Mouse (Mus musculus) spleen, adult 2 months (tissue): ENCODE results near the gene Apeh. TPM values are rescaled to one million over a fixed set of nuclear protein-coding genes. Genes with fewer than 3 reads are reported as not detected.

Source experiments
- DNase-seq, 2 experiments: peaks; one replicate each; pipeline versions ENCODE4 v3.0.0 to v3.0.0-alpha.2; 2012 to 2021; ENCODE audit warnings: low spot score in 2 of 2, low read depth in 1 of 2
- H3K27ac ChIP-seq: fragments of 200-500 bp; 2 replicates; pipeline ENCODE4 v1.5.1; 2012; ENCODE audit warnings: low read length, inconsistent platforms; ENCODE audit not compliant: insufficient read depth
- H3K27me3 ChIP-seq: fragments of 200-500 bp; 2 replicates; pipeline ENCODE4 v1.6.1; 2012; ENCODE audit warnings: mild to moderate bottlenecking, moderate library complexity, low read length, inconsistent platforms; ENCODE audit not compliant: control insufficient read depth, insufficient read depth
- H3K36me3 ChIP-seq: fragments of 200-500 bp; 2 replicates; pipeline ENCODE4 v1.6.1; 2012; ENCODE audit warnings: mild to moderate bottlenecking, low read length, inconsistent platforms; ENCODE audit not compliant: control insufficient read depth, insufficient read depth
- H3K4me1 ChIP-seq: fragments of 200-500 bp; 2 replicates; pipeline ENCODE4 v1.6.1; 2011; ENCODE audit warnings: inconsistent platforms; ENCODE audit not compliant: control insufficient read depth, insufficient read depth, insufficient read length
- H3K4me3 ChIP-seq: fragments of 200-500 bp; 2 replicates; pipeline ENCODE4 v1.5.1; 2011; ENCODE audit warnings: mild to moderate bottlenecking, inconsistent platforms; ENCODE audit not compliant: insufficient read depth, insufficient read length; ENCODE audit errors: extremely low read depth
- CTCF ChIP-seq: fragments of 200-500 bp; IDR thresholded peaks from 2 replicates; pipeline ENCODE4 v1.5.1; 2011; ENCODE audit warnings: mild to moderate bottlenecking, inconsistent platforms; ENCODE audit not compliant: insufficient read depth, insufficient read length, insufficient replicate concordance; ENCODE audit errors: extremely low read depth
- POLR2A ChIP-seq: fragments of 200-500 bp; IDR thresholded peaks from 2 replicates; pipeline ENCODE4 v1.6.1; 2011; ENCODE audit warnings: low read depth, low read length, inconsistent platforms
- WGBS: fragments of 180-500 bp; shearing (Covaris S2); methylation state at CpG from one replicate; pipeline ENCODE4 v1.1.7; 2018; 5-methylcytosine and 5-hydroxymethylcytosine counted together
- polyA plus RNA-seq: library from polyadenylated mRNA; depleted of rRNA; stranded (reverse); fragments of >200 nt; gene quantifications from 2 replicates; pipeline ENCODE4 v1.2.3, GENCODE M21; 2012

The Apeh gene
- polyA plus RNA-seq, 1 experiment, result 136 TPM

DNA sequence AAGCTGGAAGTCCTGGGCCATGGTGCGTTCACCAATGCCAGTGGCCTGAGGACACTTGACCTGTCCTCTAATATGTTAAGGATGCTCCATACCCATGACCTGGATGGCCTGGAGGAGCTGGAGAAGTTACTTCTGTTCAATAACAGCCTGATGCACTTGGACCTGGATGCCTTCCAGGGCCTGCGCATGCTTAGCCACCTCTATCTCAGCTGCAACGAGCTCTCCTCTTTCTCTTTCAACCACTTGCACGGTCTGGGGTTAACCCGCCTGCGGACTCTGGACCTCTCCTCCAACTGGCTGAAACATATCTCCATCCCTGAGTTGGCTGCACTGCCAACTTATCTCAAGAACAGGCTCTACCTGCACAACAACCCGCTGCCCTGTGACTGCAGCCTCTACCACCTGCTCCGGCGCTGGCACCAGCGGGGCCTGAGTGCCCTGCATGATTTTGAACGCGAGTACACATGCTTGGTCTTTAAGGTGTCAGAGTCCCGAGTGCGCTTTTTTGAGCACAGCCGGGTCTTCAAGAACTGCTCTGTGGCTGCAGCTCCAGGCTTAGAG, 40.7 kb downstream of the Apeh start:
- H3K27ac ChIP-seq, result no peak overlapping the region
- no peaks in the 10 kb centered on the region for H3K27me3 ChIP-seq
- DNase-seq, result no peak
- no peak overlapping the region for H3K4me3 ChIP-seq
- H3K36me3 ChIP-seq, result peaks cover 47% of the 10 kb centered on the region
- no peak for TF ChIP-seq CTCF
- TF ChIP-seq POLR2A, result no peak
- 93% methylated on average over 15 of the region's 15 CpGs for WGBS
- H3K4me1 ChIP-seq, result peaks cover 7% of the 10 kb centered on the region; the same call in 1 of the 2 replicates

- TF ChIP-seq POLR2A (no peak), CTCF (peak; percentile 90)
- DNase-seq, result peak; percentile 87 to 94
- Histone ChIP-seq H3K27me3 (no peaks in the 10 kb centered on the region), H3K36me3 (peaks cover 40% of the 10 kb centered on the region), H3K4me3 (no peak within 1 kb of the TSS), H3K4me1 (peaks cover 7% of the 10 kb centered on the region; the same call in 1 of the 2 replicates), H3K27ac (no peak within 1 kb of the TSS)
- 56% methylated on average over 20 of the region's 20 CpGs for WGBS
Observed at GRCm38 (mm10) chr9:108052885-108053664, 41.3 kb downstream of the Apeh start, which contains the start of gene Amigo3. Amigo3 (plus strand) TSS chr9:108053159.

DNA sequence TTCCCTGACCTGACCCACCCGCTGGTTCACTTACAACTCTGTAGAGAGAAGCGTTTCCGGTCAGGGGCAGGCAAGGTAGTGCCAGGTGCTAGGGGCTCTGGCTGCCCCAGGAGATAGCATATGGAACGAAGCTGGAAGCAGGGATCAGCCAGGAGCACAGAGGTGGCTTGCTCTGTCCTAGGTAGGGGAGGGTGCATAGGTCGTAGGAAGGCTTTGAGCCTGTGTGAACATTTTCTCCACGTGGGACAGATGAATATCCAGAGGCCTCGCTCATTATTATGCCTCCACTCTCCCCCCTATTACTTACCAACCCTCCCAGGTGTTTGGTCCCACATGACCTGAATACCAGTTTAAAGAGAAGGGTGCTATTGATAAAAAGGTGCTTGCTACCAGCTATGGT, 42.0 kb downstream of the Apeh start:
- 78% methylated on average over 7 of the region's 7 CpGs for WGBS
- DNase-seq, result no peak
- Histone ChIP-seq H3K36me3 (peaks cover 34% of the 10 kb centered on the region), H3K27me3 (no peaks in the 10 kb centered on the region), H3K27ac (no peak overlapping the region), H3K4me3 (no peak overlapping the region), H3K4me1 (peaks cover 7% of the 10 kb centered on the region; the same call in 1 of the 2 replicates)
- TF ChIP-seq CTCF (no peak), POLR2A (no peak)

DNA sequence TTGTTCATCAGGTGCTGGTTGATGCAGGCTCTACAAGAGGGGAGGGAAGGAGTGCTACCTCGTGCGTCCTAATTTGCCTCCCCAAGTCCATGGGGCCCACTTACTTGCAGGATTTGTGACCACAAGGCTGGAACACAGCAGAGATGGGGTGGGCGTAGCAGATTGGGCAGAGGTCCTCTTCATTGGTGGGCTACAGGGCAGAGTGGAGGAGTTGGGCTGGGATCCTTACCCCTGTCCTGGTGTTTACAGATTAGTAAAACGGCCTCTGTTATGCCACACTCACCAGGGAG, 42.5 kb downstream of the Apeh start:
- H3K4me3 ChIP-seq, result no peak overlapping the region
- DNase-seq, result no peak
- no peak overlapping the region for H3K27ac ChIP-seq
- H3K4me1 ChIP-seq, result peaks cover 7% of the 10 kb centered on the region; the same call in 1 of the 2 replicates
- peaks cover 28% of the 10 kb centered on the region for H3K36me3 ChIP-seq
- H3K27me3 ChIP-seq, result no peaks in the 10 kb centered on the region
- no peak for TF ChIP-seq POLR2A
- WGBS, result 86% methylated on average over 4 of the region's 4 CpGs

DNA sequence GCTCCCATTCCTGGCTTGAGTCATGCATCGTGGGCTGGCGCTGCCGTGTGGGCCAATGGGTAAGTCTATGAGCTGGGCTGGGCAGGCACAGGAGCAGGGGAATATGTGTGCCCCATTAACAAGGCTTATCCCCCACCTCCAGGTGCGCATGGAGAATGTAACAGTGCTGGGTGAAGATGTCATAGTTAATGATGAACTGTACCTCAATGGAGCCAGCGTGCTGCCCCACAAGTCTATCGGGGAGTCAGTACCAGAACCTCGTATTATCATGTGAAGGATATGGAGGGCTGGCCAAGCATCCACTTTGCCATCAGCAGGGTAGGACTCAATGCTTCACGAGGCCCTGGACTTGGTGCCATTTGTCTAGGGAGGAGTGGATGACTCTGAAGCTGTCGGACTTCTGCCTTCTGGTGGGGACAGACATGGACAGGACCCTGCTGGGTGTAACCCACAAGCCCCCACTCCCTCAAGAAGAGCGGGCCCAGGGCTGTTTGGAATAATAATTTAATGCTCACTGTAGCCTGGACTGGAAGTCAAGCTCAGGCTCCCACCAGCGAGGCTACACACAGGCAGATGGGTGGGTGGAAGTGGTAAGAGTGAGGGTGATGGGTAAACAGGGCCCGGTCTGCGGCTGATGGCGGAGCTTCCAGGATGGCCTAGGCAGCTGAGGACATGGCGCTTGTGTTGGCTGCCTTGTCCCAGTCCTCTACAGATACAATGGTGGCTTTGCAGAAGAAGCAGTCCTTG, 43.0 kb downstream of the Apeh start:
- Histone ChIP-seq H3K4me1 (peaks cover 7% of the 10 kb centered on the region; the same call in 1 of the 2 replicates), H3K27me3 (no peaks in the 10 kb centered on the region), H3K27ac (no peak overlapping the region), H3K4me3 (no peak overlapping the region), H3K36me3 (peaks cover 27% of the 10 kb centered on the region)
- 94% methylated on average over 15 of the region's 15 CpGs for WGBS
- TF ChIP-seq CTCF (no peak), POLR2A (no peak)
- no peak for DNase-seq

DNA sequence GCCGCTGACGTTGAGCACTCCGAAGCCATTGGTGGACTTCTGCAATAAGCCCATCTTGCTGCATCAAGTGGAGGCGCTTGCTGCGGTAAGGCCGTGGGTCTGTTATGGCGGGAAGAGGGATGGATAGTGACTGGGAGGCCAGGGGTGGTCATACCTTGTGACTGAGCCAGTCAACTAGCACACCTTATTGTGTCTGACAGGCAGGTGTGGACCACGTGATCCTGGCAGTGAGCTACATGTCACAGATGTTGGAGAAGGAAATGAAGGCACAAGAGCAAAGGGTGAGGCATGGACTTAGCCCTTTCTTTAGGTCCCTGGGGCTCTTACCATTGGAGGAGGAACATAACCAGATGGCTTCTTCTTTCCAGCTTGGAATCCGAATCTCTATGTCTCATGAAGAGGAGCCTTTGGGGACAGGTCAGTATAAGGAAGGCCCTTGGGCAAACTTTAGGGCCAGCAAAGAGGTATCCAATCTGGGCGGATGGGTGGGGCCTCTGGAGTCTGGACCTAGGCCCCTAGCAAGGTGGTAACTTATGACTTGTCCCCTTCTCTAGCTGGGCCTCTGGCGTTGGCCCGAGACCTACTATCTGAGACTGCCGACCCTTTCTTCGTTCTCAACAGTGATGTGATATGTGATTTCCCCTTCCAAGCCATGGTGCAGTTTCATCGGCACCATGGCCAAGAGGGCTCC, 44.7 kb downstream of the Apeh start:
- Histone ChIP-seq H3K36me3 (peaks cover 34% of the 10 kb centered on the region), H3K27ac (peak overlapping the region; percentile 70), H3K4me1 (peaks cover 7% of the 10 kb centered on the region; the same call in 1 of the 2 replicates), H3K4me3 (peak overlapping the region; percentile 89), H3K27me3 (no peaks in the 10 kb centered on the region)
- TF ChIP-seq CTCF (no peak), POLR2A (no peak)
- no peak for DNase-seq
- WGBS, result 41% methylated on average over 15 of the region's 15 CpGs
